In the genomic region with DNA sequence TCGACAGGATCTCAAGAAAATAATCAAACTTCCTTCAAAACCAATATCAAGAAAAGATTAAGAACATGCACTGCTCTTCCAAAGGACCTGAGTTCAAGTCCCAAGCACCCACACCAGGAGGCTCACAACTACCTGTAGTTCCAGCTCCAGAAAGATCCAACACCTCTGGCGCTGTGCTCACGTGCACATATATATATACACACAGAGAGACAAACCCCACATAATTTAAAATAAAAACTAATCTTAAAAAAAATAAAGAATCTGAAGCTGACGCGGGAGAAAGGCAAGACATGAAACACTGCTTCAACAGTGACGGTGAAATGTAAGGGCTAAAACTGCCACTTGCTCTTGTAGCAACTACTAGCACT, we compare ENCODE assay signal across 8 mouse cellular contexts. TPM values are rescaled to one million over a fixed set of nuclear protein-coding genes. Genes with fewer than 3 reads are reported as not detected.
DNase-seq lines count a peak whose midpoint lies in the region; ATAC-seq and TF ChIP-seq lines count a peak whose summit lies in the region.

No protein-coding gene starts in this region.

- intact Hi-C loops in gastrocnemius, postnatal 14 days (cut with DNase I; ENCODE audit: low total_unique reads): no loop called here

- H3K9ac ChIP-seq in lung, postnatal 0 days (replicated peaks; ENCODE audit: low read depth): peak overlapping the region; percentile 55
- peak overlapping the region; percentile 61 for H3K9ac ChIP-seq in embryonic facial prominence, embryonic 14.5 days (ENCODE audit: low read depth, low read length)
- H3K9ac ChIP-seq in intestine, embryonic 15.5 days: peak overlapping the region; percentile 62
- H3K9ac ChIP-seq in neural tube, embryonic 13.5 days: peak overlapping the region; percentile 80

- no peak for TF ChIP-seq CTCF in lung, postnatal 0 days (IDR thresholded peaks at IDR 0.05)

- TF ChIP-seq EP300 in lung, postnatal 0 days (IDR thresholded peaks at IDR 0.05): no peak

- 7% methylated on average over 6 of the region's 6 CpGs for WGBS in lung, postnatal 0 days
- whole genome bisulfite sequencing in embryonic facial prominence, embryonic 14.5 days: 12% methylated on average over 6 of the region's 6 CpGs
- WGBS in intestine, embryonic 15.5 days: 10% methylated on average over 6 of the region's 6 CpGs
- 9% methylated on average over 6 of the region's 6 CpGs for WGBS in neural tube, embryonic 13.5 days

- ATAC-seq in lung, postnatal 0 days: no peak
- ATAC-seq in embryonic facial prominence, embryonic 14.5 days (ENCODE audit: low read depth): no peak
- ATAC-seq in intestine, embryonic 15.5 days: peak; percentile 28
- peak; percentile 8; the same call in 1 of the 2 replicates for ATAC-seq in neural tube, embryonic 13.5 days (ENCODE audit: low read depth)

- DNase-seq in lung, postnatal 0 days (ENCODE audit: low spot score): no peak
- DNase-seq in lung, adult 18-20 months: no peak
- no peak for DNase-seq in embryonic facial prominence, embryonic 14.5 days (ENCODE audit: low spot score)
- no peak for DNase-seq in cerebellum, adult 11 months
- DNase-seq in gastrocnemius, postnatal 14 days: no peak
- DNase-seq in gastrocnemius, adult 8-10 months (ENCODE audit: low spot score in 2 of 2): no peak

- peaks cover 3% of the 10 kb centered on the region; the same call in 1 of the 2 replicates for H3K4me1 ChIP-seq in lung, postnatal 0 days (ENCODE audit: insufficient read depth, low read depth, low read length)
- peaks cover 12% of the 10 kb centered on the region; the same call in 1 of the 2 replicates for H3K4me1 ChIP-seq in embryonic facial prominence, embryonic 14.5 days (ENCODE audit: control insufficient read depth, insufficient read depth, low read length)
- H3K4me1 ChIP-seq in intestine, embryonic 15.5 days (replicated peaks): peaks cover 7% of the 10 kb centered on the region; the same call in 1 of the 2 replicates
- H3K4me1 ChIP-seq in neural tube, embryonic 13.5 days (replicated peaks): peaks cover 20% of the 10 kb centered on the region

- peak overlapping the region; percentile 87 for H3K27ac ChIP-seq in lung, postnatal 0 days (ENCODE audit: low read length)
- H3K27ac ChIP-seq in embryonic facial prominence, embryonic 14.5 days (replicated peaks; ENCODE audit: low read depth, low read length): peak overlapping the region; percentile 82
- H3K27ac ChIP-seq in intestine, embryonic 15.5 days: peak overlapping the region; percentile 86
- H3K27ac ChIP-seq in neural tube, embryonic 13.5 days (replicated peaks): peak overlapping the region; percentile 90; the same call in 1 of the 2 replicates

- peak overlapping the region; percentile 68 for H3K4me3 ChIP-seq in lung, postnatal 0 days (ENCODE audit: low read depth, low read length)
- peak overlapping the region; percentile 53 for H3K4me3 ChIP-seq in embryonic facial prominence, embryonic 14.5 days (ENCODE audit: low read depth, low read length)
- H3K4me3 ChIP-seq in intestine, embryonic 15.5 days (replicated peaks): peak overlapping the region; percentile 58
- H3K4me3 ChIP-seq in neural tube, embryonic 13.5 days: peak overlapping the region; percentile 70

- H3K9me3 ChIP-seq in lung, postnatal 0 days (ENCODE audit: low read length): no peaks in the 10 kb centered on the region
- no peaks in the 10 kb centered on the region for H3K9me3 ChIP-seq in embryonic facial prominence, embryonic 14.5 days (ENCODE audit: control insufficient read depth, low read length)
- H3K9me3 ChIP-seq in intestine, embryonic 15.5 days: no peaks in the 10 kb centered on the region
- no peaks in the 10 kb centered on the region for H3K9me3 ChIP-seq in neural tube, embryonic 13.5 days

- H3K36me3 ChIP-seq in lung, postnatal 0 days (ENCODE audit: insufficient read depth, low read length): 0 out of 2 replicates have a peak, but pooled peaks cover 5% of the 10 kb centered on the region
- peaks cover 18% of the 10 kb centered on the region; the same call in 1 of the 2 replicates for H3K36me3 ChIP-seq in embryonic facial prominence, embryonic 14.5 days (ENCODE audit: control insufficient read depth, insufficient read depth, low read length)
- H3K36me3 ChIP-seq in intestine, embryonic 15.5 days: no peaks in the 10 kb centered on the region
- peaks cover 16% of the 10 kb centered on the region for H3K36me3 ChIP-seq in neural tube, embryonic 13.5 days

- peak overlapping the region; percentile 63 for H3K4me2 ChIP-seq in lung, postnatal 0 days (replicated peaks; ENCODE audit: low read depth, low read length)
- peak overlapping the region; percentile 73 for H3K4me2 ChIP-seq in embryonic facial prominence, embryonic 14.5 days (ENCODE audit: low read depth, low read length)
- peak overlapping the region; percentile 66 for H3K4me2 ChIP-seq in intestine, embryonic 15.5 days (replicated peaks)
- H3K4me2 ChIP-seq in neural tube, embryonic 13.5 days: peak overlapping the region; percentile 80

- H3K27me3 ChIP-seq in lung, postnatal 0 days (replicated peaks; ENCODE audit: insufficient read depth, low read length): no peaks in the 10 kb centered on the region
- H3K27me3 ChIP-seq in embryonic facial prominence, embryonic 14.5 days (replicated peaks; ENCODE audit: control insufficient read depth, insufficient read depth, low read length): no peaks in the 10 kb centered on the region
- no peaks in the 10 kb centered on the region for H3K27me3 ChIP-seq in intestine, embryonic 15.5 days (replicated peaks)
- H3K27me3 ChIP-seq in neural tube, embryonic 13.5 days: peaks cover 10% of the 10 kb centered on the region

RNA-seq across cellular contexts. Expression of a gene that starts 0.8 kb away (rescaled TPM):
- 11.5 and 12.4 TPM in 2 replicates for polyA plus RNA-seq in lung, postnatal 0 days (2015; fragmentation: Nextera tagmentation; extraction: Ambion mirVana)
- polyA plus RNA-seq in embryonic facial prominence, embryonic 14.5 days (2014; fragmentation: Nextera tagmentation; extraction: Ambion mirVana): 16.3 and 20.9 TPM in 2 replicates
- polyA plus RNA-seq in intestine, embryonic 15.5 days (2015; fragmentation: Nextera tagmentation; extraction: Ambion mirVana): 26.0 and 27.0 TPM in 2 replicates
- polyA plus RNA-seq in neural tube, embryonic 13.5 days (2015; fragmentation: Nextera tagmentation; extraction: Ambion mirVana): 23.2 and 27.6 TPM in 2 replicates
- 10 to 100 TPM in 1 of 2 experiments, 1 to 10 TPM in 1; 9.5 to 10.4 TPM for total RNA-seq in gastrocnemius, postnatal 14 days (2021)
- total RNA-seq in gastrocnemius, adult 8-10 months (2022): 10 to 100 TPM in 1 of 4 experiments, 1 to 10 TPM in 3; 6.7 to 11.6 (median 8.8) TPM

Comparison
In these comparisons a context has a peak if more than half of its experiments do, and no peak if none do; other contexts are left out.
1. ATAC-seq: peak in intestine, embryonic 15.5 days (single experiment) and neural tube, embryonic 13.5 days (single experiment); none in lung, postnatal 0 days (single experiment) and embryonic facial prominence, embryonic 14.5 days (single experiment).
2. Peak in every context shown above with its lines, with median percentiles within 50 percentile points of each other: H3K27ac ChIP-seq, H3K4me2 ChIP-seq, H3K4me3 ChIP-seq and H3K9ac ChIP-seq.